Mouse (Mus musculus) hindbrain, embryonic 11.5 days (tissue): ENCODE results near the gene Il27. TPM values are rescaled to one million over a fixed set of nuclear protein-coding genes. Genes with fewer than 3 reads are reported as not detected.

Experiments
- ATAC-seq: fragments of 200-750 bp; cut with Nextera tagmentation; 2 replicates; pipeline ENCODE4 v1.8.0; 2017; ENCODE audit warnings: mild to moderate bottlenecking, moderate TSS enrichment, moderate library complexity; ENCODE audit not compliant: low FRiP score
- DNase-seq: peaks from one replicate; pipeline ENCODE4 v3.0.0-alpha.2; 2015; ENCODE audit warnings: low spot score
- H3K27ac ChIP-seq: fragments of 300-500 bp; sonication (generic); 2 replicates; pipeline ENCODE4 v1.5.1; 2014; ENCODE audit warnings: mild to moderate bottlenecking, low read depth, low read length
- H3K27me3 ChIP-seq: fragments of 300-500 bp; sonication (generic); 2 replicates; pipeline ENCODE4 v1.6.1; 2014; ENCODE audit warnings: mild to moderate bottlenecking, low read length, moderate library complexity, mixed read lengths; ENCODE audit not compliant: control insufficient read depth, insufficient read depth
- H3K36me3 ChIP-seq: fragments of 300-500 bp; sonication (generic); 2 replicates; pipeline ENCODE4 v1.6.1; 2014; ENCODE audit warnings: mild to moderate bottlenecking, low read length, moderate library complexity, mixed read lengths; ENCODE audit not compliant: control insufficient read depth, insufficient read depth
- H3K4me1 ChIP-seq: fragments of 300-500 bp; sonication (generic); replicated peaks from 2 replicates; pipeline ENCODE4 v1.6.1; 2014; ENCODE audit warnings: low read length, mixed read lengths; ENCODE audit not compliant: control insufficient read depth, insufficient read depth
- H3K4me2 ChIP-seq: fragments of 300-500 bp; sonication (generic); replicated peaks from 2 replicates; pipeline ENCODE4 v1.6.1; 2014; ENCODE audit warnings: mild to moderate bottlenecking, low read depth, low read length
- H3K4me3 ChIP-seq: fragments of 300-500 bp; sonication (generic); 2 replicates; pipeline ENCODE4 v1.5.1; 2014; ENCODE audit warnings: low read depth, low read length
- H3K9ac ChIP-seq: fragments of 300-500 bp; sonication (generic); 2 replicates; pipeline ENCODE4 v1.6.1; 2014; ENCODE audit warnings: low read depth, low read length
- H3K9me3 ChIP-seq: fragments of 300-500 bp; sonication (generic); 2 replicates; pipeline ENCODE4 v1.6.1; 2016; ENCODE audit warnings: low read length; ENCODE audit not compliant: control insufficient read depth
- WGBS: fragments of 180-500 bp; shearing (Covaris S2); extraction: QIAGEN DNeasy Blood & Tissue Kit; methylation state at CpG from one replicate; pipeline ENCODE4 v1.1.7; 2014; 5-methylcytosine and 5-hydroxymethylcytosine counted together
- polyA plus RNA-seq: library from polyadenylated mRNA; unstranded; fragments of >200 nt; fragmentation: Nextera tagmentation; extraction: Ambion mirVana; gene quantifications from 2 replicates; pipeline ENCODE4 v1.2.1, GENCODE M21; 2014

Il27 gene
- polyA plus RNA-seq, 1 experiment from 2014 or later = not detected

DNA sequence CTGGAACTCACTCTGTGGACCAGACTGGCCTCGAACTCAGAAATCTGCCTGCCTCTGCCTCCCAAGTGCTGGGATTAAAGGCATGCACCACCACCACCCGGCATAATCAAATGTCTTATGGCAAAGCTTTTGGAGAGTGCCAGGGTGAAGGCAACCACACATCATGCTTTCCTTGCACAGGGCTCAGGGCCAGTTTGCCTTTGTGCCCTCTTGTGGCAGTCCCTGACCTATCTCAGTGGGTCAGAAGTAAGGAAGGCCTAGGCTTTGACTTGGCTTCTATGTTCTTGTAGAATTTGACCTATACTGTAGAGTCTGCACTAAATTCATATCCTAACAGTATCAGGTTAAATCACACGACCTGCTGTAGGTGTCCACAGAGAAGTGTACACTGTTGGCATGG is 22.0 kb upstream of the Il27 start:
- DNase-seq = no peak
- Histone ChIP-seq H3K27me3 (no peaks in the 10 kb centered on the region), H3K27ac (no peak overlapping the region), H3K36me3 (no peaks in the 10 kb centered on the region), H3K4me1 (no peaks in the 10 kb centered on the region), H3K9me3 (no peaks in the 10 kb centered on the region), H3K9ac (no peak overlapping the region), H3K4me2 (no peak overlapping the region), H3K4me3 (no peak overlapping the region)
- WGBS = 67% methylated on average over 3 of the region's 3 CpGs
- ATAC-seq = no peak

DNA sequence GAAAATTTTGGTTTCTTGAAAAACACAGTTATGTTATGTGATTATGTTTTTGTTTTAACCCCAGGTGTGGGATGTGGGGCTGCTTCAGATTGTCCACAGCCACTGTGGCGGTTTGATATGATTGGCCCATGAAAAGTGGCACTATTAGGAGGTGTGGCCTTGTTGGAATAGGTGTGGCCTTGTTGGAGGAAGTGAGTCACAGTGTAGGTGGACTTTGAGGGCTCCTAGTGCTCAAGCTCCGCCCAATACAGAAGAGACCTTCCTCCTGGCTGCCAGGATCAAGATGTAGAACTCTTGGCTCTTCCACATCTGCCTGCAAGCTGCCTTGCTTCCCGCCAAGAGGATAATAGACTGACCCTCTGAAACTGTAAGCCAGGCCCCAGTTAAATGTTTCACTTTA is 18.0 kb upstream of the Il27 start:
- Histone ChIP-seq H3K4me3 (no peak overlapping the region), H3K36me3 (no peaks in the 10 kb centered on the region), H3K9ac (no peak overlapping the region), H3K27me3 (no peaks in the 10 kb centered on the region), H3K9me3 (no peaks in the 10 kb centered on the region), H3K4me1 (no peaks in the 10 kb centered on the region), H3K27ac (no peak overlapping the region), H3K4me2 (no peak overlapping the region)
- DNase-seq (no peak), ATAC-seq (no peak)
- WGBS = 79% methylated on average over 3 of the region's 3 CpGs

- ATAC-seq (no peak), DNase-seq (no peak)
- Histone ChIP-seq H3K27me3 (no peaks in the 10 kb centered on the region), H3K36me3 (no peaks in the 10 kb centered on the region), H3K4me3 (no peak overlapping the region), H3K4me1 (no peaks in the 10 kb centered on the region), H3K9ac (no peak overlapping the region), H3K27ac (no peak overlapping the region), H3K9me3 (no peaks in the 10 kb centered on the region), H3K4me2 (no peak overlapping the region)
- WGBS = 82% methylated on average over 5 of the region's 5 CpGs
Measured at GRCm38 (mm10) chr7:126607796-126608195, 13.1 kb upstream of the Il27 start.

DNA sequence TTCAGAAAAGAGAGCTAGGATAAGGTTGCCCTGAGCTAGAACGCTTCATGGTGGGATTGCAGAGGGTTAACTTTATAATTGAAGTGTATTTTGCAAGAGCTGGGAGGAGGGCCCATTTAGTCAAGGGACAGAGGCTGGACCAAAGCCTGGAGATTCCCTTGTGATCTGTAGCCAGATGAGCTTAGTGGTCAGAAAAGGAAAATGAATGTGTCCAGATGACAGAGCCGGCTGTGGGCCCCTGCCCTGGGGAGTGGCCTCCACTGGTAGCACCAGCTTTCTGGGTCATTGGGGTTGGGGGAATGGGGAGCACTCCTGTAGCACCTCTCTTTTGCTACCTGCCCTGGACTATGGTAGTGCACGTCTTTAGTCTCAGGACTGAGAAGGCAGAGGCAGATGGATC is 12.3 kb upstream of the Il27 start:
- DNase-seq = no peak
- no peaks in the 10 kb centered on the region for H3K36me3 ChIP-seq
- no peaks in the 10 kb centered on the region for H3K9me3 ChIP-seq
- no peak overlapping the region for H3K4me3 ChIP-seq
- H3K27ac ChIP-seq = no peak overlapping the region
- H3K4me2 ChIP-seq = no peak overlapping the region
- H3K27me3 ChIP-seq = no peaks in the 10 kb centered on the region
- 79% methylated on average over 3 of the region's 3 CpGs for WGBS
- no peak for ATAC-seq
- no peak overlapping the region for H3K9ac ChIP-seq
- H3K4me1 ChIP-seq = no peaks in the 10 kb centered on the region

GRCm38 (mm10) chr7:126606611-126607010 is 11.9 kb upstream of the Il27 start:
- DNase-seq (no peak), ATAC-seq (no peak)
- Histone ChIP-seq H3K4me1 (no peaks in the 10 kb centered on the region), H3K4me3 (no peak overlapping the region), H3K27me3 (no peaks in the 10 kb centered on the region), H3K9ac (no peak overlapping the region), H3K9me3 (no peaks in the 10 kb centered on the region), H3K36me3 (no peaks in the 10 kb centered on the region), H3K27ac (no peak overlapping the region), H3K4me2 (no peak overlapping the region)
- WGBS = 88% methylated on average over 5 of the region's 5 CpGs

GRCm38 (mm10) chr7:126602650-126603049 is 7.9 kb upstream of the Il27 start:
- Histone ChIP-seq H3K4me2 (no peak overlapping the region), H3K4me1 (no peaks in the 10 kb centered on the region), H3K9ac (no peak overlapping the region), H3K4me3 (no peak overlapping the region), H3K27ac (no peak overlapping the region), H3K9me3 (no peaks in the 10 kb centered on the region), H3K27me3 (no peaks in the 10 kb centered on the region), H3K36me3 (no peaks in the 10 kb centered on the region)
- 87% methylated on average over 3 of the region's 3 CpGs for WGBS
- DNase-seq (no peak), ATAC-seq (no peak)

- Histone ChIP-seq H3K27me3 (no peaks in the 10 kb centered on the region), H3K4me1 (no peaks in the 10 kb centered on the region), H3K27ac (no peak overlapping the region), H3K4me2 (no peak overlapping the region), H3K9ac (no peak overlapping the region), H3K9me3 (no peaks in the 10 kb centered on the region), H3K36me3 (no peaks in the 10 kb centered on the region), H3K4me3 (no peak overlapping the region)
- 33% methylated on average over 4 of the region's 5 CpGs for WGBS
- ATAC-seq (no peak), DNase-seq (no peak)
Measured at GRCm38 (mm10) chr7:126601896-126602295, 7.2 kb upstream of the Il27 start.

- Histone ChIP-seq H3K9ac (no peak overlapping the region), H3K27me3 (no peaks in the 10 kb centered on the region), H3K27ac (no peak overlapping the region), H3K4me2 (no peak overlapping the region), H3K36me3 (no peaks in the 10 kb centered on the region), H3K9me3 (no peaks in the 10 kb centered on the region), H3K4me1 (no peaks in the 10 kb centered on the region), H3K4me3 (no peak overlapping the region)
- DNase-seq (no peak), ATAC-seq (no peak)
- WGBS = 88% methylated on average over 6 of the region's 6 CpGs
Measured at GRCm38 (mm10) chr7:126598919-126599318, 4.2 kb upstream of the Il27 start.

- no peaks in the 10 kb centered on the region for H3K9me3 ChIP-seq
- H3K36me3 ChIP-seq = no peaks in the 10 kb centered on the region
- H3K4me3 ChIP-seq = no peak overlapping the region
- H3K27ac ChIP-seq = no peak overlapping the region
- H3K4me2 ChIP-seq = no peak overlapping the region
- H3K9ac ChIP-seq = no peak overlapping the region
- no peaks in the 10 kb centered on the region for H3K27me3 ChIP-seq
- no peak for ATAC-seq
- no peaks in the 10 kb centered on the region for H3K4me1 ChIP-seq
- no peak for DNase-seq
- 70% methylated on average over 6 of the region's 6 CpGs for WGBS
Measured at GRCm38 (mm10) chr7:126596414-126596813, 1.7 kb upstream of the Il27 start.
